Mouse (Mus musculus): ENCODE measurements at regions not wholly inside any gene's neighbourhood (a gene's known extent, or its start where the extent isn't known, plus 50 kb on each side); places are given as distances from the start of the nearest gene placed in this dataset.

GRCm38 (mm10) chr9:33662978-33663377, 822.7 kb upstream of the Kirrel3 start:
- TF ChIP-seq CTCF (IDR thresholded peaks at IDR 0.05; ENCODE audit: low read depth) (no peak), EP300 (IDR thresholded peaks at IDR 0.05; ENCODE audit: low read depth) (no peak)

Data from liver, postnatal 0 days (tissue).